Mouse (Mus musculus): ENCODE measurements around the gene Rnf225. TPM values are rescaled to one million over a fixed set of nuclear protein-coding genes. Genes with fewer than 3 reads are reported as not detected.
"Not testable (repeated sequence)": the region's sequence is repeated elsewhere in the genome, so short reads cannot be mapped to it uniquely, and the experiment has no call there.

Rnf225 gene
- polyA plus RNA-seq, 1 experiment from 2014 or later: 0.45 TPM

GRCm38 (mm10) chr7:12933615-12934140 lies 6.5 kb downstream of the Rnf225 start:
- no peaks in the 10 kb centered on the region for H3K36me3 ChIP-seq (ENCODE audit: control insufficient read depth, insufficient read depth, low read length)
- H3K4me3 ChIP-seq (ENCODE audit: control insufficient read depth in 1 of 2, insufficient read depth in 1 of 2, low read depth in 1 of 2, low read length in 2 of 2): no peak overlapping the region
- WGBS: 76% methylated on average over 4 of the region's 4 CpGs
- ATAC-seq (ENCODE audit: insufficient number of reproducible peaks, insufficient read depth, low FRiP score, low read depth): no peak
- H3K4me1 ChIP-seq (ENCODE audit: control insufficient read depth in 2 of 2, insufficient read depth in 2 of 2, low read length in 2 of 2): no peaks in the 10 kb centered on the region
- no peak overlapping the region for H3K9ac ChIP-seq (ENCODE audit: low read length)
- no peak overlapping the region for H3K27ac ChIP-seq (replicated peaks in 1 of 2; ENCODE audit: control insufficient read depth in 1 of 2, insufficient read depth in 1 of 2, low read depth in 2 of 2, low read length in 2 of 2)
- no peaks in the 10 kb centered on the region for H3K9me3 ChIP-seq (ENCODE audit: control insufficient read depth, low read length)
- H3K4me2 ChIP-seq (ENCODE audit: low read length): no peak overlapping the region
- no peaks in the 10 kb centered on the region for H3K27me3 ChIP-seq (ENCODE audit: control insufficient read depth, insufficient read depth, low read length)

- Histone ChIP-seq H3K4me3 (ENCODE audit: control insufficient read depth in 1 of 2, insufficient read depth in 1 of 2, low read depth in 1 of 2, low read length in 2 of 2) (no peak overlapping the region), H3K4me2 (ENCODE audit: low read length) (no peak overlapping the region), H3K27me3 (ENCODE audit: control insufficient read depth, insufficient read depth, low read length) (no peaks in the 10 kb centered on the region), H3K4me1 (ENCODE audit: control insufficient read depth in 2 of 2, insufficient read depth in 2 of 2, low read length in 2 of 2) (no peaks in the 10 kb centered on the region), H3K9me3 (ENCODE audit: control insufficient read depth, low read length) (no peaks in the 10 kb centered on the region), H3K36me3 (ENCODE audit: control insufficient read depth, insufficient read depth, low read length) (no peaks in the 10 kb centered on the region), H3K27ac (replicated peaks in 1 of 2; ENCODE audit: control insufficient read depth in 1 of 2, insufficient read depth in 1 of 2, low read depth in 2 of 2, low read length in 2 of 2) (no peak overlapping the region), H3K9ac (ENCODE audit: low read length) (no peak overlapping the region)
- ATAC-seq (ENCODE audit: insufficient number of reproducible peaks, insufficient read depth, low FRiP score, low read depth): no peak
- 65% methylated on average over 3 of the region's 3 CpGs for WGBS
These were observed 7.6 kb downstream of the Rnf225 start for GRCm38 (mm10) chr7:12934808-12935207.

DNA sequence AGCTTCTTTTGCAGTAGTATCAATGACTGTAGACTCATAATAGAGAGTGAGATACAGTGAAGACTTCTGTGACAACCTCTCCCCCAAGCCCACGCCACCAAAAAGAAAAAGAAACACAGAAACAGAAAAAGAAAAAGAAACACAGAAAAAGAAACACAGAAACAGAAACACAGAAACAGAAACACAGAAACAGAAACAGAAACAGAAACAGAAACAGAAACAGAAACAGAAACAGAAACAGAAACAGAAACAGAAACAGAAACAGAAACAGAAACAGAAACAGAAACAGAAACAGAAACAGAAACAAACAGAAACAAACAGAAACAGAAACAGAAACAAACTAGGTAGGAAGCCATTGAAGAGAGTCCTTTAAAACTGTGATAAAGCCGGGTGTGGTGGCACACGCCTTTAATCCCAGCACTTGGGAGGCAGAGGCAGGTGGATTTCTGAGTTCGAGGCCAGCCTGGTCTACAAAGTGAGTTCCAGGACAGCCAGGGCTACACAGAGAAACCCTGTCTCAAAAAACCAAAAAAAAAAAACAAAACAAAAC lies 10.1 kb downstream of the Rnf225 start:
- H3K27me3 ChIP-seq (ENCODE audit: control insufficient read depth, insufficient read depth, low read length); H3K4me3 ChIP-seq (ENCODE audit: control insufficient read depth in 1 of 2, insufficient read depth in 1 of 2, low read depth in 1 of 2, low read length in 2 of 2); H3K4me1 ChIP-seq (ENCODE audit: control insufficient read depth in 2 of 2, insufficient read depth in 2 of 2, low read length in 2 of 2); ATAC-seq (ENCODE audit: insufficient number of reproducible peaks, insufficient read depth, low FRiP score, low read depth); H3K4me2 ChIP-seq (ENCODE audit: low read length); H3K9me3 ChIP-seq (ENCODE audit: control insufficient read depth, low read length); H3K27ac ChIP-seq (replicated peaks in 1 of 2; ENCODE audit: control insufficient read depth in 1 of 2, insufficient read depth in 1 of 2, low read depth in 2 of 2, low read length in 2 of 2); H3K36me3 ChIP-seq (ENCODE audit: control insufficient read depth, insufficient read depth, low read length); H3K9ac ChIP-seq (ENCODE audit: low read length): not testable (repeated sequence)
- WGBS: 85% methylated on average over 4 of the region's 4 CpGs

DNA sequence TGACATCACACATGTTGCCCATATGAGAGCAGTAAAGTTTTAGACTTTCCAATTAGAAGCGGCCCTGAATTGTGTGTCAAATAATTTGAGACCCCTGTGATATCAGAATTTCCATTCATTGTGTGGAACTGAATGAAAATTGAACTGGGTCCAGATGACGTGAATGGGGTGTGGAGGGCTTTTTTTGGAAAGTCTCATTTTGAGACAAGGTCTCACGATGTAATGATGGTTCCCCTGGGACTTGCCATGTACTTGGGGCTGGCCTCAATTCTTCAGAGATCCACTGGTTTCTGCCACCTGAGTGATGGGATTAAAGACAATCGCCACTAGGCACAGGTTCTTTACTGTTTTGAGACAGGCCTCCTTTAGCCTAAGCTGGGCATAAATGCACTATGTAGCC lies 13.4 kb downstream of the Rnf225 start:
- H3K9ac ChIP-seq (ENCODE audit: low read length): no peak overlapping the region
- H3K27me3 ChIP-seq (ENCODE audit: control insufficient read depth, insufficient read depth, low read length): no peaks in the 10 kb centered on the region
- H3K9me3 ChIP-seq (ENCODE audit: control insufficient read depth, low read length): no peaks in the 10 kb centered on the region
- H3K4me2 ChIP-seq (ENCODE audit: low read length): no peak overlapping the region
- no peak for ATAC-seq (ENCODE audit: insufficient number of reproducible peaks, insufficient read depth, low FRiP score, low read depth)
- H3K36me3 ChIP-seq (ENCODE audit: control insufficient read depth, insufficient read depth, low read length): no peaks in the 10 kb centered on the region
- 77% methylated on average over 4 of the region's 4 CpGs for WGBS
- H3K4me3 ChIP-seq (ENCODE audit: control insufficient read depth in 1 of 2, insufficient read depth in 1 of 2, low read depth in 1 of 2, low read length in 2 of 2): no peak overlapping the region
- no peaks in the 10 kb centered on the region for H3K4me1 ChIP-seq (ENCODE audit: control insufficient read depth in 2 of 2, insufficient read depth in 2 of 2, low read length in 2 of 2)
- H3K27ac ChIP-seq (replicated peaks in 1 of 2; ENCODE audit: control insufficient read depth in 1 of 2, insufficient read depth in 1 of 2, low read depth in 2 of 2, low read length in 2 of 2): no peak overlapping the region

- H3K4me3 ChIP-seq (ENCODE audit: control insufficient read depth in 1 of 2, insufficient read depth in 1 of 2, low read depth in 1 of 2, low read length in 2 of 2): no peak overlapping the region
- no peak for ATAC-seq (ENCODE audit: insufficient number of reproducible peaks, insufficient read depth, low FRiP score, low read depth)
- no peak overlapping the region for H3K9ac ChIP-seq (ENCODE audit: low read length)
- H3K4me1 ChIP-seq (ENCODE audit: control insufficient read depth in 2 of 2, insufficient read depth in 2 of 2, low read length in 2 of 2): no peaks in the 10 kb centered on the region
- no peak overlapping the region for H3K4me2 ChIP-seq (ENCODE audit: low read length)
- no peaks in the 10 kb centered on the region for H3K9me3 ChIP-seq (ENCODE audit: control insufficient read depth, low read length)
- H3K36me3 ChIP-seq (ENCODE audit: control insufficient read depth, insufficient read depth, low read length): no peaks in the 10 kb centered on the region
- no peaks in the 10 kb centered on the region for H3K27me3 ChIP-seq (ENCODE audit: control insufficient read depth, insufficient read depth, low read length)
- no peak overlapping the region for H3K27ac ChIP-seq (replicated peaks in 1 of 2; ENCODE audit: control insufficient read depth in 1 of 2, insufficient read depth in 1 of 2, low read depth in 2 of 2, low read length in 2 of 2)
These were observed 16.3 kb downstream of the Rnf225 start for GRCm38 (mm10) chr7:12943488-12943887.

DNA sequence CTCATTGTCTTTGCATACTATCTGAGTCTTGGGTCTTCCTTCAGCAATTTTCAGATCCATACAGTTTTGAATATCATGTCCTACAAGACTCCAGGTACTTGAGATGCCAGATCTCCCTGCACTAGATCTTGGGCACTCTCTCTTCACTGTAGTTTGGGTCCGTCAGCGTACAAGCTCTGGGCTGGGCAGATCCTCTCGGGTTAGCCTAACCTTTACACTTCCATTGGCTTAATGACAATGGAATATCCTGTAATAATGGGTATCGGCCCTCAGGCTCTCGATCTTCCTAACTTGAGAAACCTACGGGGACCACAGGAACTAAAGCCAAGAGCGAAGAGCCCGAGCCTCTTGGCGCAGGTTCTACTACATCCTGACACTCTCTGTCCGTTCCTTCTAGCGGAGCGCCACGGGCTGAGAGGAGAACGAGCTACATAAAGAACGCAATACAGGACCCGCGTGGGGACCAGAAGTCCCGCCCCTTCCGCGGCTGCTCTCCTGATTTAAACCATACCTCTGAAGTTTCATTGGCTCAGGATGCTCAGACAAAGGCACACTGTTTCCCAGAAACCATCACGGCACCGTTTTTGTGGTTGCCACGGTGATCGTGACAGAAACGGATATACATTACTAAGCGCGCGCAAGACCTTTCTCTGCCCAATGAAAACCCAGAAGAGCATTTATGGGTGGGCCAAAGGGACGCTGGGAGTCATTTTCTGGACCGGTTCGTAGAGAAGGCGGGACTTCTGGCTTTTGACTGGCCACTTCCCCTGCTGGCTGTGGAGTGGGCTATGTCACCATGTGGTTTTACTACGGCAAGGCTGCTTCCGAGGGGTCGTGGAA lies 22.0 kb downstream of the Rnf225 start:
- peak overlapping the region; percentile 83 for H3K4me2 ChIP-seq (ENCODE audit: low read length)
- H3K36me3 ChIP-seq (ENCODE audit: control insufficient read depth, insufficient read depth, low read length): no peaks in the 10 kb centered on the region
- ATAC-seq (ENCODE audit: insufficient number of reproducible peaks, insufficient read depth, low FRiP score, low read depth): peak; percentile 95
- peak overlapping the region; percentile 74 for H3K9ac ChIP-seq (ENCODE audit: low read length)
- H3K4me3 ChIP-seq (ENCODE audit: control insufficient read depth in 1 of 2, insufficient read depth in 1 of 2, low read depth in 1 of 2, low read length in 2 of 2): peak overlapping the region; percentile 48 to 68
- no peaks in the 10 kb centered on the region for H3K27me3 ChIP-seq (ENCODE audit: control insufficient read depth, insufficient read depth, low read length)
- peak overlapping the region; percentile 79 to 91 for H3K27ac ChIP-seq (replicated peaks in 1 of 2; ENCODE audit: control insufficient read depth in 1 of 2, insufficient read depth in 1 of 2, low read depth in 2 of 2, low read length in 2 of 2)
- 12% methylated on average over 35 of the region's 35 CpGs for WGBS
- peaks cover 6 to 8% of the 10 kb centered on the region in 2 experiments for H3K4me1 ChIP-seq (ENCODE audit: control insufficient read depth in 2 of 2, insufficient read depth in 2 of 2, low read length in 2 of 2)
- no peaks in the 10 kb centered on the region for H3K9me3 ChIP-seq (ENCODE audit: control insufficient read depth, low read length)

GRCm38 (mm10) chr7:12949872-12950229 lies 22.6 kb downstream of the Rnf225 start:
- Histone ChIP-seq H3K4me1 (ENCODE audit: control insufficient read depth in 2 of 2, insufficient read depth in 2 of 2, low read length in 2 of 2) (peaks cover 6 to 8% of the 10 kb centered on the region in 2 experiments), H3K9ac (ENCODE audit: low read length) (peak overlapping the region; percentile 74), H3K36me3 (ENCODE audit: control insufficient read depth, insufficient read depth, low read length) (no peaks in the 10 kb centered on the region), H3K27me3 (ENCODE audit: control insufficient read depth, insufficient read depth, low read length) (no peaks in the 10 kb centered on the region), H3K27ac (replicated peaks in 1 of 2; ENCODE audit: control insufficient read depth in 1 of 2, insufficient read depth in 1 of 2, low read depth in 2 of 2, low read length in 2 of 2) (peak overlapping the region; percentile 79 to 91), H3K4me3 (ENCODE audit: control insufficient read depth in 1 of 2, insufficient read depth in 1 of 2, low read depth in 1 of 2, low read length in 2 of 2) (peak overlapping the region; percentile 48 to 68), H3K9me3 (ENCODE audit: control insufficient read depth, low read length) (no peaks in the 10 kb centered on the region), H3K4me2 (ENCODE audit: low read length) (peak overlapping the region; percentile 83)
- WGBS: 9% methylated on average over 16 of the region's 16 CpGs
- ATAC-seq (ENCODE audit: insufficient number of reproducible peaks, insufficient read depth, low FRiP score, low read depth): no peak
